Mouse (Mus musculus) embryonic facial prominence, embryonic 10.5 days (tissue): ENCODE measurements around the gene Gm13695. TPM values are rescaled to one million over a fixed set of nuclear protein-coding genes. Genes with fewer than 3 reads are reported as not detected.
"Not testable (repeated sequence)": the region's sequence is repeated elsewhere in the genome, so short reads cannot be mapped to it uniquely, and the experiment has no call there.

Experiments used
- DNase-seq: peaks from one replicate; pipeline ENCODE4 v3.0.0-alpha.2; 2017; ENCODE audit warnings: low spot score
- H3K27ac ChIP-seq: fragments of 300-500 bp; sonication (generic); replicated peaks from 2 replicates; pipeline ENCODE4 v1.5.1; 2016; ENCODE audit warnings: mild to moderate bottlenecking
- H3K27me3 ChIP-seq: fragments of 300-500 bp; sonication (generic); replicated peaks from 2 replicates; pipeline ENCODE4 v1.6.1; 2016; ENCODE audit warnings: low read depth, mild to moderate bottlenecking; ENCODE audit not compliant: poor library complexity, severe bottlenecking
- H3K36me3 ChIP-seq: fragments of 300-500 bp; sonication (generic); replicated peaks from 2 replicates; pipeline ENCODE4 v1.6.1; 2016; ENCODE audit warnings: mild to moderate bottlenecking, moderate library complexity
- H3K4me1 ChIP-seq: fragments of 300-500 bp; sonication (generic); 2 replicates; pipeline ENCODE4 v1.6.1; 2016
- H3K4me3 ChIP-seq: fragments of 300-500 bp; sonication (generic); 2 replicates; pipeline ENCODE4 v1.5.1; 2016; ENCODE audit warnings: mild to moderate bottlenecking, moderate library complexity
- H3K9me3 ChIP-seq: fragments of 300-500 bp; sonication (generic); 2 replicates; pipeline ENCODE4 v1.6.1; 2016; ENCODE audit warnings: mild to moderate bottlenecking
- WGBS: fragments of 180-500 bp; shearing (Covaris S2); methylation state at CpG from one replicate; pipeline ENCODE4 v1.1.7; 2016; 5-methylcytosine and 5-hydroxymethylcytosine counted together
- polyA plus RNA-seq: library from polyadenylated mRNA; unstranded; fragments of >200 nt; fragmentation: Nextera tagmentation; extraction: Ambion mirVana; gene quantifications from 2 replicates; pipeline ENCODE4 v1.2.1, GENCODE M21; 2016

Gene Gm13695
- polyA plus RNA-seq, 1 experiment from 2014 or later, result not detected

GRCm38 (mm10) chr2:84008913-84009312 lies 41.8 kb downstream of the Gm13695 start:
- Histone ChIP-seq H3K27ac (no peak overlapping the region), H3K4me3 (no peak overlapping the region), H3K4me1 (no peaks in the 10 kb centered on the region), H3K36me3 (no peaks in the 10 kb centered on the region), H3K9me3 (no peaks in the 10 kb centered on the region), H3K27me3 (no peaks in the 10 kb centered on the region)
- no peak for DNase-seq
- 68% methylated on average over 1 of the region's 1 CpGs for whole genome bisulfite sequencing

- Histone ChIP-seq H3K4me1 (no peaks in the 10 kb centered on the region), H3K27ac (no peak overlapping the region), H3K36me3 (no peaks in the 10 kb centered on the region), H3K27me3 (no peaks in the 10 kb centered on the region), H3K4me3 (no peak overlapping the region), H3K9me3 (no peaks in the 10 kb centered on the region)
- no peak for DNase-seq
- WGBS, result 77% methylated on average over 3 of the region's 3 CpGs
Measured at GRCm38 (mm10) chr2:84009818-84010217, 42.7 kb downstream of the Gm13695 start.

- WGBS, result 82% methylated on average over 6 of the region's 6 CpGs
- Histone ChIP-seq H3K27ac (no peak overlapping the region), H3K9me3 (no peaks in the 10 kb centered on the region), H3K36me3 (no peaks in the 10 kb centered on the region), H3K27me3 (no peaks in the 10 kb centered on the region), H3K4me3 (no peak overlapping the region), H3K4me1 (no peaks in the 10 kb centered on the region)
- no peak for DNase-seq
Measured at GRCm38 (mm10) chr2:84014572-84014971, 47.5 kb downstream of the Gm13695 start.

DNA sequence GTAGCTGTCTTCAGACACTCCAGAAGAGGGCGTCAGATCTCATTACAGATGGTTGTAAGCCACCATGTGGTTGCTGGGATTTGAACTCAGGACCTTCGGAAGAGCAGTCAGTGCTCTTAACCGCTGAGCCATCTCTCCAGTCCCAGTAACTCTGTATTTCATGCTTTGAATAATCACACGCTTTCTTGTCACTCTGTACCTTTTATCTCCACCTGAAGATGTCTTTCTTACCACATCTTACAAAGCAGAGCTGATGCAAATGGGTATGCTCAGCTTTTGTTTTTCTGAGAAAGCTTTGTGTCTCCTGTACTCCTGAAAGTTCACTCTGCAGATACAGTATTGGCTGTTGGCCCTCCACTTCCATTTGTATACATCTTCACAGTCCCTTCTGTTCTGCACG lies 49.2 kb downstream of the Gm13695 start:
- not testable (repeated sequence) for DNase-seq, H3K27ac ChIP-seq, H3K4me3 ChIP-seq, H3K27me3 ChIP-seq, H3K9me3 ChIP-seq, H3K36me3 ChIP-seq, H3K4me1 ChIP-seq
- WGBS, result 79% methylated on average over 5 of the region's 5 CpGs

- no peak overlapping the region for H3K4me3 ChIP-seq
- no peaks in the 10 kb centered on the region for H3K9me3 ChIP-seq
- DNase-seq, result no peak
- H3K27ac ChIP-seq, result no peak overlapping the region
- 0 out of 2 replicates have a peak, but pooled peaks cover 3% of the 10 kb centered on the region for H3K4me1 ChIP-seq
- 77% methylated on average over 3 of the region's 3 CpGs for WGBS
- no peaks in the 10 kb centered on the region for H3K27me3 ChIP-seq
- no peaks in the 10 kb centered on the region for H3K36me3 ChIP-seq
Measured at GRCm38 (mm10) chr2:84018330-84018729, 51.2 kb downstream of the Gm13695 start.

Other genes with a start within 250 kb of the Gm13695 start
- 54.0 and 55.7 TPM in 2 replicates for gene Itgav, start 242.9 kb upstream of the Gm13695 start, polyA plus RNA-seq
- gene Fam171b, start 154.7 kb upstream of the Gm13695 start, polyA plus RNA-seq, result 18.5 and 19.4 TPM in 2 replicates
- gene Zswim2, start 26.1 kb upstream of the Gm13695 start, polyA plus RNA-seq, result not detected in 2 replicates
- gene Gm13698, start 11.6 kb upstream of the Gm13695 start, polyA plus RNA-seq, result not detected in 2 replicates
- gene Gm13693, start 5.8 kb upstream of the Gm13695 start, polyA plus RNA-seq, result not detected in 2 replicates
- gene Gm13696, start 5.8 kb downstream of the Gm13695 start, polyA plus RNA-seq, result not detected in 2 replicates
- gene Gm13694, start 11.6 kb downstream of the Gm13695 start, polyA plus RNA-seq, result not detected in 2 replicates
- gene Gm13697, start 17.4 kb downstream of the Gm13695 start, polyA plus RNA-seq, result not detected in 2 replicates
- gene Gm13691, start 23.2 kb downstream of the Gm13695 start, polyA plus RNA-seq, result not detected in 2 replicates